Mouse (Mus musculus): ENCODE measurements around the gene Trpv6.

Trpv6 gene

GRCm38 (mm10) chr6:41621241-41621990 is 14.8 kb downstream of the Trpv6 start:
- no peak for DNase-seq (ENCODE audit: low read depth)

GRCm38 (mm10) chr6:41620173-41620798 is 15.9 kb downstream of the Trpv6 start:
- no peak for DNase-seq (ENCODE audit: low read depth)

- no peak for DNase-seq (ENCODE audit: low read depth)
These were observed 28.6 kb downstream of the Trpv6 start for GRCm38 (mm10) chr6:41607637-41608036.

- peak; percentile 18 for DNase-seq (ENCODE audit: low read depth)
These were observed 30.0 kb downstream of the Trpv6 start for GRCm38 (mm10) chr6:41606214-41606613.

GRCm38 (mm10) chr6:41605794-41606104 is 30.5 kb downstream of the Trpv6 start:
- DNase-seq (ENCODE audit: low read depth), result peak; percentile 18

- peak; percentile 80 for DNase-seq (ENCODE audit: low read depth)
These were observed 31.0 kb downstream of the Trpv6 start, which contains the start of gene Ephb6 for GRCm38 (mm10) chr6:41605061-41605793. TSS of gene Ephb6 (plus strand) at chr6:41605482.

- DNase-seq (ENCODE audit: low read depth), result peak; percentile 79
These were observed 31.7 kb downstream of the Trpv6 start for GRCm38 (mm10) chr6:41604401-41605050.

- no peak for DNase-seq (ENCODE audit: low read depth)
These were observed 54.0 kb downstream of the Trpv6 start for GRCm38 (mm10) chr6:41582189-41582588.

- DNase-seq (ENCODE audit: low read depth), result peak; percentile 56
These were observed 54.9 kb downstream of the Trpv6 start for GRCm38 (mm10) chr6:41581295-41581694.

GRCm38 (mm10) chr6:41577297-41577696 is 58.9 kb downstream of the Trpv6 start:
- DNase-seq (ENCODE audit: low read depth), result no peak

- DNase-seq (ENCODE audit: low read depth), result no peak
These were observed 59.6 kb downstream of the Trpv6 start for GRCm38 (mm10) chr6:41576526-41577097.

Measured in naive thymus-derived CD4-positive, alpha-beta T cell, adult 2 months (primary cell).